In genomic region chr10:39426833-39427490, GRCm38 (mm10) we compare ENCODE assay signal across 10 mouse cellular contexts. TPM values are rescaled to one million over a fixed set of nuclear protein-coding genes. Genes with fewer than 3 reads are reported as not detected.
DNase-seq lines count a peak whose midpoint lies in the region; ATAC-seq lines count a peak whose summit lies in the region.
"Had no signal": no experiment of that assay in that cellular context is flagged by ENCODE, and none has a peak within 500 bp of the region (broad histone marks: within the 10 kb centered on the region; RNA-seq: fewer than 3 reads in every experiment).

No protein-coding gene starts in this region.

- peak; percentile 79 for ATAC-seq in midbrain, embryonic 13.5 days

- H3K27ac ChIP-seq in hindbrain, embryonic 10.5 days: no peak overlapping the region; the same call in 1 of the 2 replicates
- peak overlapping the region; percentile 67 for H3K27ac ChIP-seq in midbrain, embryonic 13.5 days
- H3K27ac ChIP-seq: liver, embryonic 14.5 days had no signal

- intact Hi-C loops in heart, postnatal 10 days (cut with DNase I): no loop called here

- H3K36me3 ChIP-seq in hindbrain, embryonic 10.5 days: peaks cover 16% of the 10 kb centered on the region
- peaks cover 4% of the 10 kb centered on the region for H3K36me3 ChIP-seq in midbrain, embryonic 13.5 days

- DNase-seq in heart, adult 11 months: peak; percentile 73
- DNase-seq in heart, postnatal 10 days: no peak
- peak; percentile 47 for DNase-seq in embryo, embryonic 11 days
- peak; percentile 36 for DNase-seq in hindbrain, embryonic 10.5 days (ENCODE audit: low spot score)
- no peak for DNase-seq in B cell, adult 2 months
- no peak for DNase-seq in kidney, postnatal 10 days
- DNase-seq in thymus, postnatal 14 days: no peak
- DNase-seq: right cerebral cortex, adult 18-20 months had no signal

- no peak overlapping the region for H3K4me3 ChIP-seq in hindbrain, embryonic 10.5 days
- no peak overlapping the region for H3K4me3 ChIP-seq in midbrain, embryonic 13.5 days (replicated peaks)

- no peak overlapping the region for H3K9ac ChIP-seq in midbrain, embryonic 13.5 days (replicated peaks)
- H3K9ac ChIP-seq: liver, embryonic 14.5 days had no signal

- no peaks in the 10 kb centered on the region for H3K9me3 ChIP-seq in hindbrain, embryonic 10.5 days
- no peaks in the 10 kb centered on the region for H3K9me3 ChIP-seq in midbrain, embryonic 13.5 days

- no peaks in the 10 kb centered on the region for H3K27me3 ChIP-seq in hindbrain, embryonic 10.5 days (ENCODE audit: insufficient read depth, poor library complexity, severe bottlenecking)
- H3K27me3 ChIP-seq in midbrain, embryonic 13.5 days: no peaks in the 10 kb centered on the region

- WGBS in hindbrain, embryonic 10.5 days: 54% methylated on average over 5 of the region's 5 CpGs
- 44% methylated on average over 5 of the region's 5 CpGs for WGBS in midbrain, embryonic 13.5 days

- H3K4me1 ChIP-seq in hindbrain, embryonic 10.5 days (replicated peaks): peaks cover 44% of the 10 kb centered on the region
- peaks cover 54% of the 10 kb centered on the region for H3K4me1 ChIP-seq in midbrain, embryonic 13.5 days (replicated peaks)

- no peak overlapping the region for H3K4me2 ChIP-seq in midbrain, embryonic 13.5 days (replicated peaks)

RNA-seq across cellular contexts. Expression of gene Fyn, which starts 58.3 kb away (rescaled TPM):
- 10 to 100 TPM; 52.2 to 55.5 TPM for total RNA-seq in heart, postnatal 10 days (2021)
- 30.6 and 34.1 TPM in 2 replicates for polyA plus RNA-seq in hindbrain, embryonic 10.5 days (2016; fragmentation: Nextera tagmentation; extraction: Ambion mirVana)
- 62.4 and 64.8 TPM in 2 replicates for polyA plus RNA-seq in midbrain, embryonic 13.5 days (2015; fragmentation: Nextera tagmentation; extraction: Ambion mirVana)

Comparison
In these comparisons a context has a peak if more than half of its experiments do, and no peak if none do; other contexts are left out.
1. DNase-seq: peak in heart, adult 11 months (single experiment), embryo, embryonic 11 days (single experiment) and hindbrain, embryonic 10.5 days (single experiment); none in heart, postnatal 10 days (0 of 2), B cell, adult 2 months (0 of 2), kidney, postnatal 10 days (single experiment) and thymus, postnatal 14 days (single experiment).